Mouse (Mus musculus) heart, adult 9 months (tissue): ENCODE measurements around the gene Gm13083.
"Not testable (repeated sequence)": the region's sequence is repeated elsewhere in the genome, so short reads cannot be mapped to it uniquely, and the experiment has no call there.

ENCODE experiments used
- DNase-seq, 2 experiments: peaks; one replicate each; pipeline ENCODE4 v3.0.0; 2022; ENCODE audit warnings: low spot score in 2 of 2

The Gm13083 gene

DNA sequence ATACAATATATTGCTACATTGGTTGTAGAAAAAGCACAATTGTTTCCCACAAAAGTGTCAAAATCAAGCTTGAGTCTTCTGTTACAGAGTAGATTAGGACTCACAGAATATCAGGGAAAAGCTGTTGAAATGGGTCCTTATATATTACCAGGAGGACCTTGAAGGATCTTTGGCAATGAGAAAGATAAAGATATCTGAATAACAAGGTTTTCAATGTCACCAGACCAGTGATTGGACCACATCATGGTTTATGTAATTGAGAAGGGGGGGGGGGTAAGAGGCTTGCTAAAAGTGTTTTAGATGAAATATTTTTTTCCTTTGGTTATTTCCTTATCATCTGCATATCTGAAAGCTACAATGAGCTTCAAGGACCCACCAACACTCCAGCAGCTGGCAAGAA, at the start of gene Gm13083:
Gene Gm13083, plus strand, starts transcription at position 301 of the 400 bp plus-strand sequence.
- not testable (repeated sequence) for DNase-seq

DNA sequence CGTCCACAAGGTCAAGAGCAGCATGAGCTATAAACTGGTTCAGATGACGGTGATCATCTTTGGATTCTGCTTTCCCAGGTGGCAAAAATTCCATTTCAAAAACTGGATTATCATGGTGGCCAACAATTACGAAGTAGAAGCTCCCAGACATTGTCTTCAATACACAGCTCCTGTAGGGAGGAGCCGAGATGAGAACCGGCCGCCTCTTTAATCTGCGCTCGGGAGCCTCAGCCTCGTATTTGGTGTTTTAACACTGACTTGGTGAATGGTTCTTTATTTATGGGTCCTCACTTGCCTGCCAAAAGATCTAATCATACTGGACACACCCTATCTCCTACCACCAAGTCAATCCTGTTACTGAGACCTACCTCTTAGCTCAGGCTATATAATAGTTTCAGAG, 2.9 kb upstream of the Gm13083 start:
- not testable (repeated sequence) for DNase-seq

DNA sequence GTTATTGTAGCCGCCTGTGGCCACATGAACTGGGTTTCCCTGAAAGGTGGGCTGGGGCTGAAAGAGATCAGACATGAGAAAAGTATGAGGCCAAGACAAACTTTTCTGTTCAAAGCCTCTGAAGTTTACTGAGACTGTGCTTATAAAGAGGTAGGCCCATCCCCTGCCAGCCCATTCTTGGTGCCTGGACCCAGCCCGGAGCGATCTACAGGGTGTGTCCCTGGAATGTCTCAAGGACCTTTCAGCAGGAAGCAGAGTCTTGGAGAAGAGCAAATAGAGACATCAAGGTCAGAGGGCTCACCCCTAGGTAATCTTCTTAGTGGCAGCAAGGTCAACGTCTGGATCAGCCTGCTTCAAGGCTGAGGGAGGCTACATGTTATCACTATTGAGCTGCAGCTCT, 3.3 kb downstream of the Gm13083 start:
- not testable (repeated sequence) for DNase-seq

DNA sequence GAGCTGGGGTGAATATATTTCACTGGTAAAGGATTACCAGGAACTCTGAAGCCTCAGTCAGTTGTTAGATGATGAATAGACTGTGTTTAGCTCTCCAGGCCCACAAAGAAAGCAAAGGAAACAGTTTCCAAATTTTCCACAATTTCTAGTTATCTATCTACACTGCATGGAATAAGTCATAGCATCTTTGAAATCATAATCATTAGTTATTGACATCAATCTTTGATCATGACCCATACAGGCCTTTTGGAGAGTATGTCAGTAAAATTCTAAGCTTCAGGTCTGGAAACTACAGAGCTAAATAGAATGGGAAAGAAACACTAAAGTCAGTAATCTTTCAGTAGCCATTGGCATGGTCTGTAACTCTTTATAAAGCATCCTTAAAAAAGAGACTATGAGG, 42.3 kb downstream of the Gm13083 start, which contains the start of gene Gm13088:
Gene Gm13088, minus strand, starts transcription at position 101 of the 400 bp plus-strand sequence.
- not testable (repeated sequence) for DNase-seq
